Mouse (Mus musculus): ENCODE data around the gene Pafah2. TPM values are rescaled to one million over a fixed set of nuclear protein-coding genes. Genes with fewer than 3 reads are reported as not detected.

The Pafah2 gene
- polyA plus RNA-seq, 1 experiment from 2014 or later: 32.5 TPM

DNA sequence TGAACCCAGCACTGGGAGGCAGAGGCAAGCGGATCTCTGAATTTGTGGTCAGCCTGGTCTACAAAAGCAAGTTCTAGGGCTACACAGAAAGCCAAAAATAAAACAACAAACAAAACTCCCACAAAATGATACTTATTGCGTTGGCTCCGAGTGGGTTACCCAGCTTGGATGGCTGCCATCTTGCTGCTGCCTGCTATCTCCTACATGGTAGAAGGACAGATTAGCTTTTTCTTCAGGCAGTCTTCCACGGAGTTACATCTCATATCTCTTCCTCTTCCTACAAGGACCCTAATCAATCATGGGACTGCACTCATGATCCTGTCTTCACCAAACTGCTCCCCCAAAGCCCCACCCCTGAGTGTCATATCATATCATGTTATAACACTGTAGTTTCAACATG lies 43.8 kb downstream of the Pafah2 start:
- ATAC-seq (replicated peaks; ENCODE audit: low FRiP score, low TSS enrichment, low read depth) (no peak), DNase-seq (ENCODE audit: low spot score) (no peak)
- Histone ChIP-seq H3K4me2 (ENCODE audit: low read length) (no peak overlapping the region), H3K9me3 (ENCODE audit: control insufficient read depth, low read length) (no peaks in the 10 kb centered on the region), H3K9ac (ENCODE audit: low read length) (no peak overlapping the region), H3K36me3 (ENCODE audit: control insufficient read depth, insufficient read depth, low read length) (no peaks in the 10 kb centered on the region), H3K27me3 (replicated peaks; ENCODE audit: control insufficient read depth, insufficient read depth, low read length) (no peaks in the 10 kb centered on the region), H3K4me1 (replicated peaks; ENCODE audit: control insufficient read depth, insufficient read depth, low read length) (no peaks in the 10 kb centered on the region), H3K4me3 (ENCODE audit: low read depth, low read length) (no peak overlapping the region), H3K27ac (ENCODE audit: low read depth) (no peak overlapping the region)
- 86% methylated on average over 4 of the region's 4 CpGs for WGBS

GRCm38 (mm10) chr4:134442216-134442615 lies 46.1 kb downstream of the Pafah2 start:
- Histone ChIP-seq H3K36me3 (ENCODE audit: control insufficient read depth, insufficient read depth, low read length) (no peaks in the 10 kb centered on the region), H3K27me3 (replicated peaks; ENCODE audit: control insufficient read depth, insufficient read depth, low read length) (no peaks in the 10 kb centered on the region), H3K4me3 (ENCODE audit: low read depth, low read length) (no peak overlapping the region), H3K4me1 (replicated peaks; ENCODE audit: control insufficient read depth, insufficient read depth, low read length) (no peaks in the 10 kb centered on the region), H3K4me2 (ENCODE audit: low read length) (no peak overlapping the region), H3K9ac (ENCODE audit: low read length) (no peak overlapping the region), H3K9me3 (ENCODE audit: control insufficient read depth, low read length) (no peaks in the 10 kb centered on the region), H3K27ac (ENCODE audit: low read depth) (no peak overlapping the region)
- 86% methylated on average over 4 of the region's 4 CpGs for WGBS
- no peak for DNase-seq (ENCODE audit: low spot score)
- ATAC-seq (replicated peaks; ENCODE audit: low FRiP score, low TSS enrichment, low read depth): no peak

GRCm38 (mm10) chr4:134443589-134443988 lies 47.5 kb downstream of the Pafah2 start:
- ATAC-seq (replicated peaks; ENCODE audit: low FRiP score, low TSS enrichment, low read depth): no peak

DNA sequence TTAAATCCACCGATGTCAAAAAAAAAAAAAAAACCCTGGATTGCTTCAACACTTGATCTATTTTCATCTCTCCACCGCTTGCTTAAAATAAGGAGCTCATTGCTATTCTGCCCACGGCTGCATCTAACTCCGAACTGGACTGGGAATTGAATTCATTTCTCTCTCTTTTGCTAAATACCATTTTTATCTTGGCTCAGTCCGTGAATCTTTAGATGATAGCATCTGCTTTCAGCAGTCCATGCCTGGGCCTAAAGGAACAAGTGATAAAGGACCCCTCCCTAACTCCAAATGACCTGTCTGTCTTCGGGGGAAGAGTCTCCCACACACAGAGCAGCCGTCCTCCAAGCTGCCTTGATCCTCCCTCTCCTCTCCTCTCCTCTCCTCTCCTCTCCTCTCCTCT lies 48.8 kb downstream of the Pafah2 start:
- no peaks in the 10 kb centered on the region for H3K9me3 ChIP-seq (ENCODE audit: control insufficient read depth, low read length)
- no peak overlapping the region for H3K27ac ChIP-seq (ENCODE audit: low read depth)
- no peaks in the 10 kb centered on the region for H3K36me3 ChIP-seq (ENCODE audit: control insufficient read depth, insufficient read depth, low read length)
- H3K4me1 ChIP-seq (replicated peaks; ENCODE audit: control insufficient read depth, insufficient read depth, low read length): no peaks in the 10 kb centered on the region
- no peak overlapping the region for H3K4me3 ChIP-seq (ENCODE audit: low read depth, low read length)
- no peak overlapping the region for H3K4me2 ChIP-seq (ENCODE audit: low read length)
- DNase-seq (ENCODE audit: low spot score): no peak
- no peak overlapping the region for H3K9ac ChIP-seq (ENCODE audit: low read length)
- WGBS: 49% methylated on average over 7 of the region's 7 CpGs
- no peak for ATAC-seq (replicated peaks; ENCODE audit: low FRiP score, low TSS enrichment, low read depth)
- no peaks in the 10 kb centered on the region for H3K27me3 ChIP-seq (replicated peaks; ENCODE audit: control insufficient read depth, insufficient read depth, low read length)

More at GRCm38 (mm10) chr4:134443589-134443988, 47.5 kb downstream of the Pafah2 start:
- no peaks in the 10 kb centered on the region for H3K36me3 ChIP-seq (ENCODE audit: control insufficient read depth, insufficient read depth, low read length)
- no peaks in the 10 kb centered on the region for H3K9me3 ChIP-seq (ENCODE audit: control insufficient read depth, low read length)
- no peak overlapping the region for H3K27ac ChIP-seq (ENCODE audit: low read depth)
- no peak overlapping the region for H3K4me2 ChIP-seq (ENCODE audit: low read length)
- H3K4me1 ChIP-seq (replicated peaks; ENCODE audit: control insufficient read depth, insufficient read depth, low read length): no peaks in the 10 kb centered on the region
- H3K27me3 ChIP-seq (replicated peaks; ENCODE audit: control insufficient read depth, insufficient read depth, low read length): no peaks in the 10 kb centered on the region
- 48% methylated on average over 7 of the region's 7 CpGs for WGBS
- no peak overlapping the region for H3K9ac ChIP-seq (ENCODE audit: low read length)
- no peak overlapping the region for H3K4me3 ChIP-seq (ENCODE audit: low read depth, low read length)
- DNase-seq (ENCODE audit: low spot score): no peak

DNA sequence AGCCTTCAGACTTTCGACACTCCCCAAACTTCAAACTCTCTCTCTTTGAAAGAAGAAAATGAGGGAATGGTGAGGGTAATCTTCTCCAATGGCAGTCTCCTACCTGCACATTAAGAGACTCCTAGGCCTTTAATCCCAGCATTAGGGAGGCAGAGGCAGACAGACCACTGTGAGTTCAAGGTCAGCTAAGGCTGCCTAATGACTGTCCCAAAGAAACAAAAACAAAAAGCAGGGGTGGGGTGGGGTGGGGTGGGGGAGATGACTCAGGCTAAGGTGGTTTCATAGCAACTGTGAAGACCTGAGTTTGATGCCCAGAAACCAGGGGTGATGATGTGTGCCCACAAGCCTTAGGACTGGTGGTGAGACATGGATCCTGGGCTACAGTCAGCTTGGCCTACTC lies 49.4 kb downstream of the Pafah2 start:
- H3K36me3 ChIP-seq (ENCODE audit: control insufficient read depth, insufficient read depth, low read length): no peaks in the 10 kb centered on the region
- peaks cover 4% of the 10 kb centered on the region; the same call in 1 of the 2 replicates for H3K4me1 ChIP-seq (replicated peaks; ENCODE audit: control insufficient read depth, insufficient read depth, low read length)
- ATAC-seq (replicated peaks; ENCODE audit: low FRiP score, low TSS enrichment, low read depth) (no peak), DNase-seq (ENCODE audit: low spot score) (no peak)
- no peaks in the 10 kb centered on the region for H3K27me3 ChIP-seq (replicated peaks; ENCODE audit: control insufficient read depth, insufficient read depth, low read length)
- H3K9me3 ChIP-seq (ENCODE audit: control insufficient read depth, low read length): no peaks in the 10 kb centered on the region
- 67% methylated on average over 1 of the region's 1 CpGs for whole genome bisulfite sequencing
- H3K4me3 ChIP-seq (ENCODE audit: low read depth, low read length): no peak overlapping the region
- H3K9ac ChIP-seq (ENCODE audit: low read length): no peak overlapping the region
- no peak overlapping the region for H3K27ac ChIP-seq (ENCODE audit: low read depth)
- no peak overlapping the region for H3K4me2 ChIP-seq (ENCODE audit: low read length)

DNA sequence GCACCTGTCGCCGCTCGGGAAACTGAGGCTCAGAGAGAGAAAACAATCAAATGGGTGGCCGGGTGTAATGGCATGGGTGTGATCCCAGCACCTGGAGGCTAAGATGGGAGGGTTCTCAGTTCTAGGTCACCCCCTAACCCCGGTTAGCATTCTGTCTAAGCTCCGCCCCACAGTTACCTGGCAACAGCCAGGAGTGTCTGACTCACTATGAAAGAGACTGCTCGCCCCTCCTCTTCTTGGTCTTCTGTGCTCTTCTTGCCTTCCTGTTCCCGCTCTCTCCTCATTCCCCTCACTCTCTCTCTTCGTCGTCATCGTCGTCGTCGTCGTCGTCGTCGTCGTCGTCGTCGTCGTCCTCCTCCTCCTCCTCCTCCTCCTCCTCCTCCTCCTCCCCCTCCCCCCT lies 51.8 kb downstream of the Pafah2 start:
- Histone ChIP-seq H3K9ac (ENCODE audit: low read length) (no peak overlapping the region), H3K4me1 (replicated peaks; ENCODE audit: control insufficient read depth, insufficient read depth, low read length) (peaks cover 8% of the 10 kb centered on the region; the same call in 1 of the 2 replicates), H3K27ac (ENCODE audit: low read depth) (no peak overlapping the region), H3K27me3 (replicated peaks; ENCODE audit: control insufficient read depth, insufficient read depth, low read length) (peaks cover 4% of the 10 kb centered on the region), H3K36me3 (ENCODE audit: control insufficient read depth, insufficient read depth, low read length) (no peaks in the 10 kb centered on the region), H3K4me3 (ENCODE audit: low read depth, low read length) (no peak overlapping the region), H3K4me2 (ENCODE audit: low read length) (no peak overlapping the region), H3K9me3 (ENCODE audit: control insufficient read depth, low read length) (no peaks in the 10 kb centered on the region)
- ATAC-seq (replicated peaks; ENCODE audit: low FRiP score, low TSS enrichment, low read depth): no peak
- 36% methylated on average over 23 of the region's 23 CpGs for WGBS
- DNase-seq (ENCODE audit: low spot score): no peak

DNA sequence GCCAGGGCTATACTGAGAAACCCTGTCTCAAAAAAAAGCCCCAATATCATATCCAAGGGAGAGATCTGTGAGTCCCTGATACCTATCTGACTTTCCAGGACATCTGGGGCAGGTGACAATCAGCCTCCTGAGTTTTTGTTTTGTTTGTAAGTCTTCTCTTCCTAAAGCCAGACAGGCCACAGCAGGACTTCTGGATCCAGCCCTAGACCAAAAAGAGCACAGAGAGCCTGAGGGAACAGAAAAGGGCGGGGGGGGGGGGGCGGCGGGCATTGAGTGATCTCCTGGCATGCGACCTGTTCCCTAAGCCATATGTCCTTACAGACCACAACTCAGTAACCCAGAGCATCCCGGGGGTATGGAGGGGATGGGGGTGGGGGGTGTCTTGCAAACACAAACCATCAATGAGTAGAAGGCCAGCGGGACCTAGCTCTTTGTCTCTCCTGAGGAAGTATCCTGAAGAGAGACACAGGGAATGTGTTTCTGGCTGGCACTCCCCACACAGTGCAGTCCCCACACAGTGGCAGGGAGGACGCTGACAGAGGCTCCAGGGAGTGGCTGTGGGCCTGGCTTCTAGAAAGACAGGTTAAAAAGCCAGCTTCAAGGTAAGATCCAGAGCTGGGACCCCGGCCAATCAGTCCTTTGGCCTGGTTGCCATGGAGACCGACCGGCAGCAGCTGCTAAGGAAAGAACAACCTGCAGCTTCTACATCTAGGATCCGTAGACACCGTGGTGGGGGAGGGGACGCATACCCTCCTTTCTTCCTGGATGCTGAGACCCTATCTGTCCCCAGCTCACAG lies 53.7 kb downstream of the Pafah2 start:
- H3K36me3 ChIP-seq (ENCODE audit: control insufficient read depth, insufficient read depth, low read length): no peaks in the 10 kb centered on the region
- WGBS: 42% methylated on average over 13 of the region's 13 CpGs
- H3K9me3 ChIP-seq (ENCODE audit: control insufficient read depth, low read length): no peaks in the 10 kb centered on the region
- H3K4me3 ChIP-seq (ENCODE audit: low read depth, low read length): no peak overlapping the region
- H3K9ac ChIP-seq (ENCODE audit: low read length): no peak overlapping the region
- no peak for ATAC-seq (replicated peaks; ENCODE audit: low FRiP score, low TSS enrichment, low read depth)
- H3K4me1 ChIP-seq (replicated peaks; ENCODE audit: control insufficient read depth, insufficient read depth, low read length): peaks cover 8% of the 10 kb centered on the region; the same call in 1 of the 2 replicates
- no peak overlapping the region for H3K4me2 ChIP-seq (ENCODE audit: low read length)
- H3K27me3 ChIP-seq (replicated peaks; ENCODE audit: control insufficient read depth, insufficient read depth, low read length): peaks cover 18% of the 10 kb centered on the region
- peak; percentile 64 for DNase-seq (ENCODE audit: low spot score)
- no peak overlapping the region for H3K27ac ChIP-seq (ENCODE audit: low read depth)

DNA sequence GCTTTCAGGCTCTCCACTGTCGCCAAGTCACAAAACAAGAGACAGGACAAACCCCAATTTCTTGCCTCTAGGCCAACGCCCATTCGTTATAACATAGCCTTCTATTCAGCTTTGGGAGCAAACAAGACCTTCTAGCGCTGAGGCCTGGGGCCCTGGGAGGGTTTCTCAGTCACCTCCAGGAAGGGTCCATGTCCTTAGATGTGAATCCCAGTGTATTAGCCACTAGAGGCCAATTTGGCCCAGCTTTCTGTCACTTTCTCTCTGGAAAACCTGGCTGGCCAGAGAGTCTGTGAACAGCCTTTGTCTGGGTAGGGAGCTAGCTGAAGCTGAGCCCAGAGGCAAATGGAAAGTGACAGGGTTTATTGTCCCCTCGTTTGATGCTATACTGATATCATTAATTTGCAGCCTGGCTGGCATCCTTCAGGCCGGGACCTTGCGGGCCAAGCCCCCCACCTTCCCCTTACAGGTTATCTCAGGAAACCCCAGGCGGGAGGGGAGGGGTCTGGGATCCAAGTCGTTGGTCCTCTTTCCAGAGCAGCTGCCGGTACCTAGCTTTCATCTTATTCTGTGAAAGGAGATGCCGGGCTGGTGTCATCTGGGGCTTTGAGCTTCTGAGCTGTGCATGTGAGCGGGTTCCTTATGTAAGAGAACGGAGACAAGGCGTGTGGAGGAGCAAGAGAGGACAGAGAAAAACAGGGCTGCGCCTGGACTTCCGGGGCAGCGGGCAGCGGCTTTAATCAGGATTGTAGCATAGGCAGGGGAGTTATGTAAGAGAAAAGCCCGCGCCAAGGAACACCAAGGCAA lies 54.5 kb downstream of the Pafah2 start:
- H3K27ac ChIP-seq (ENCODE audit: low read depth): no peak overlapping the region
- ATAC-seq (replicated peaks; ENCODE audit: low FRiP score, low TSS enrichment, low read depth) (no peak), DNase-seq (ENCODE audit: low spot score) (no peak)
- H3K9me3 ChIP-seq (ENCODE audit: control insufficient read depth, low read length): no peaks in the 10 kb centered on the region
- peaks cover 8% of the 10 kb centered on the region; the same call in 1 of the 2 replicates for H3K4me1 ChIP-seq (replicated peaks; ENCODE audit: control insufficient read depth, insufficient read depth, low read length)
- H3K4me2 ChIP-seq (ENCODE audit: low read length): peak overlapping the region; percentile 22; the same call in 1 of the 2 replicates
- H3K9ac ChIP-seq (ENCODE audit: low read length): no peak overlapping the region
- no peak overlapping the region for H3K4me3 ChIP-seq (ENCODE audit: low read depth, low read length)
- 27% methylated on average over 20 of the region's 20 CpGs for WGBS
- peaks cover 18% of the 10 kb centered on the region for H3K27me3 ChIP-seq (replicated peaks; ENCODE audit: control insufficient read depth, insufficient read depth, low read length)
- H3K36me3 ChIP-seq (ENCODE audit: control insufficient read depth, insufficient read depth, low read length): no peaks in the 10 kb centered on the region
